Mouse (Mus musculus): ENCODE measurements around the gene Adprhl2.

GRCm38 (mm10) chr4:126316443-126317040, 5.0 kb downstream of the Adprhl2 start:
- TF ChIP-seq CTCF (IDR thresholded peaks at IDR 0.05; ENCODE audit: low read depth, low read length) = no peak
- TF ChIP-seq POLR2A (IDR thresholded peaks at IDR 0.05; ENCODE audit: borderline replicate concordance, low read depth, low read length) = no peak
